Mouse (Mus musculus): Measurements from ENCODE around the gene Sgms1. TPM values are rescaled to one million over a fixed set of nuclear protein-coding genes. Genes with fewer than 3 reads are reported as not detected.

Sgms1 gene
- polyA plus RNA-seq (2015; fragmentation: Nextera tagmentation; extraction: Ambion mirVana): 14.5 and 15.7 TPM in 2 replicates

- peak within 1 kb of the TSS; percentile 93 for H3K27ac ChIP-seq (replicated peaks)
- WGBS: 2% methylated on average over 61 of the region's 68 CpGs
- peak within 1 kb of the TSS; percentile 89 for H3K4me2 ChIP-seq (replicated peaks)
- no peaks in the 10 kb centered on the region for H3K36me3 ChIP-seq
- peak within 1 kb of the TSS; percentile 96 for H3K4me3 ChIP-seq
- H3K4me1 ChIP-seq: peaks cover 23% of the 10 kb centered on the region
- ATAC-seq (replicated peaks): peak; percentile 96
- H3K27me3 ChIP-seq: no peaks in the 10 kb centered on the region
- H3K9ac ChIP-seq (replicated peaks): peak within 1 kb of the TSS; percentile 75
- no peaks in the 10 kb centered on the region for H3K9me3 ChIP-seq
Observed at GRCm38 (mm10) chr19:32389001-32389871, at the start of gene Sgms1. Gene Sgms1, minus strand, starts transcription at chr19:32389714.

- Histone ChIP-seq H3K36me3 (no peaks in the 10 kb centered on the region), H3K27ac (replicated peaks) (no peak overlapping the region), H3K9ac (replicated peaks) (no peak overlapping the region), H3K27me3 (no peaks in the 10 kb centered on the region), H3K4me3 (no peak overlapping the region), H3K4me2 (replicated peaks) (no peak overlapping the region), H3K9me3 (no peaks in the 10 kb centered on the region), H3K4me1 (no peaks in the 10 kb centered on the region)
- no peak for ATAC-seq (replicated peaks)
- WGBS: 84% methylated on average over 3 of the region's 3 CpGs
Observed at GRCm38 (mm10) chr19:32425856-32426255, 36.3 kb upstream of the Sgms1 start.

GRCm38 (mm10) chr19:32424706-32425105, 35.2 kb upstream of the Sgms1 start:
- H3K4me3 ChIP-seq: no peak overlapping the region
- no peak overlapping the region for H3K4me2 ChIP-seq (replicated peaks)
- H3K9ac ChIP-seq (replicated peaks): no peak overlapping the region
- no peak overlapping the region for H3K27ac ChIP-seq (replicated peaks)
- no peaks in the 10 kb centered on the region for H3K36me3 ChIP-seq
- no peak for ATAC-seq (replicated peaks)
- no peaks in the 10 kb centered on the region for H3K9me3 ChIP-seq
- 79% methylated on average over 3 of the region's 3 CpGs for WGBS
- no peaks in the 10 kb centered on the region for H3K4me1 ChIP-seq
- H3K27me3 ChIP-seq: no peaks in the 10 kb centered on the region

- Histone ChIP-seq H3K9me3 (no peaks in the 10 kb centered on the region), H3K4me1 (no peaks in the 10 kb centered on the region), H3K27ac (replicated peaks) (no peak overlapping the region), H3K4me3 (no peak overlapping the region), H3K4me2 (replicated peaks) (no peak overlapping the region), H3K27me3 (no peaks in the 10 kb centered on the region), H3K36me3 (no peaks in the 10 kb centered on the region), H3K9ac (replicated peaks) (no peak overlapping the region)
- WGBS: 79% methylated on average over 3 of the region's 3 CpGs
- no peak for ATAC-seq (replicated peaks)
Observed at GRCm38 (mm10) chr19:32419069-32419468, 29.6 kb upstream of the Sgms1 start.

GRCm38 (mm10) chr19:32416692-32417317, 27.3 kb upstream of the Sgms1 start:
- H3K4me3 ChIP-seq: no peak overlapping the region
- H3K27ac ChIP-seq (replicated peaks): no peak overlapping the region
- H3K36me3 ChIP-seq: no peaks in the 10 kb centered on the region
- no peaks in the 10 kb centered on the region for H3K9me3 ChIP-seq
- H3K9ac ChIP-seq (replicated peaks): no peak overlapping the region
- no peak for ATAC-seq (replicated peaks)
- H3K4me1 ChIP-seq: no peaks in the 10 kb centered on the region
- WGBS: 90% methylated on average over 7 of the region's 7 CpGs
- H3K4me2 ChIP-seq (replicated peaks): no peak overlapping the region
- H3K27me3 ChIP-seq: no peaks in the 10 kb centered on the region

- Histone ChIP-seq H3K27me3 (no peaks in the 10 kb centered on the region), H3K9me3 (no peaks in the 10 kb centered on the region), H3K36me3 (no peaks in the 10 kb centered on the region), H3K9ac (replicated peaks) (no peak overlapping the region), H3K4me2 (replicated peaks) (no peak overlapping the region), H3K4me3 (no peak overlapping the region), H3K4me1 (no peaks in the 10 kb centered on the region), H3K27ac (replicated peaks) (no peak overlapping the region)
- 85% methylated on average over 8 of the region's 8 CpGs for WGBS
- ATAC-seq (replicated peaks): no peak
Observed at GRCm38 (mm10) chr19:32409603-32410360, 20.3 kb upstream of the Sgms1 start.

GRCm38 (mm10) chr19:32406717-32407116, 17.2 kb upstream of the Sgms1 start:
- Histone ChIP-seq H3K4me3 (no peak overlapping the region), H3K9ac (replicated peaks) (no peak overlapping the region), H3K4me1 (no peaks in the 10 kb centered on the region), H3K4me2 (replicated peaks) (no peak overlapping the region), H3K9me3 (no peaks in the 10 kb centered on the region), H3K36me3 (no peaks in the 10 kb centered on the region), H3K27ac (replicated peaks) (no peak overlapping the region), H3K27me3 (no peaks in the 10 kb centered on the region)
- 76% methylated on average over 7 of the region's 7 CpGs for WGBS
- no peak for ATAC-seq (replicated peaks)

- Histone ChIP-seq H3K9me3 (no peaks in the 10 kb centered on the region), H3K4me2 (replicated peaks) (no peak overlapping the region), H3K36me3 (no peaks in the 10 kb centered on the region), H3K9ac (replicated peaks) (no peak overlapping the region), H3K27me3 (no peaks in the 10 kb centered on the region), H3K4me1 (no peaks in the 10 kb centered on the region), H3K4me3 (no peak overlapping the region), H3K27ac (replicated peaks) (no peak overlapping the region)
- no peak for ATAC-seq (replicated peaks)
- WGBS: 91% methylated on average over 4 of the region's 5 CpGs
Observed at GRCm38 (mm10) chr19:32404386-32404785, 14.9 kb upstream of the Sgms1 start.

GRCm38 (mm10) chr19:32403834-32404233, 14.3 kb upstream of the Sgms1 start:
- Histone ChIP-seq H3K4me1 (no peaks in the 10 kb centered on the region), H3K27me3 (no peaks in the 10 kb centered on the region), H3K4me3 (no peak overlapping the region), H3K9me3 (no peaks in the 10 kb centered on the region), H3K9ac (replicated peaks) (no peak overlapping the region), H3K27ac (replicated peaks) (no peak overlapping the region), H3K36me3 (no peaks in the 10 kb centered on the region), H3K4me2 (replicated peaks) (no peak overlapping the region)
- ATAC-seq (replicated peaks): no peak
- WGBS: 87% methylated on average over 5 of the region's 5 CpGs

GRCm38 (mm10) chr19:32398491-32398890, 9.0 kb upstream of the Sgms1 start:
- H3K9me3 ChIP-seq: no peaks in the 10 kb centered on the region
- no peak overlapping the region for H3K4me3 ChIP-seq
- H3K4me1 ChIP-seq: no peaks in the 10 kb centered on the region
- no peak overlapping the region for H3K9ac ChIP-seq (replicated peaks)
- ATAC-seq (replicated peaks): no peak
- WGBS: 86% methylated on average over 5 of the region's 5 CpGs
- H3K4me2 ChIP-seq (replicated peaks): no peak overlapping the region
- no peaks in the 10 kb centered on the region for H3K36me3 ChIP-seq
- H3K27ac ChIP-seq (replicated peaks): no peak overlapping the region
- H3K27me3 ChIP-seq: no peaks in the 10 kb centered on the region

GRCm38 (mm10) chr19:32396303-32396702, 6.8 kb upstream of the Sgms1 start:
- no peaks in the 10 kb centered on the region for H3K27me3 ChIP-seq
- H3K4me1 ChIP-seq: no peaks in the 10 kb centered on the region
- no peak for ATAC-seq (replicated peaks)
- no peak overlapping the region for H3K4me3 ChIP-seq
- WGBS: 89% methylated on average over 6 of the region's 6 CpGs
- no peaks in the 10 kb centered on the region for H3K36me3 ChIP-seq
- H3K4me2 ChIP-seq (replicated peaks): no peak overlapping the region
- H3K9me3 ChIP-seq: no peaks in the 10 kb centered on the region
- no peak overlapping the region for H3K9ac ChIP-seq (replicated peaks)
- no peak overlapping the region for H3K27ac ChIP-seq (replicated peaks)

- Histone ChIP-seq H3K36me3 (no peaks in the 10 kb centered on the region), H3K9me3 (no peaks in the 10 kb centered on the region), H3K4me1 (peaks cover 5% of the 10 kb centered on the region), H3K4me2 (replicated peaks) (no peak overlapping the region), H3K27me3 (no peaks in the 10 kb centered on the region), H3K27ac (replicated peaks) (no peak overlapping the region), H3K9ac (replicated peaks) (no peak overlapping the region), H3K4me3 (no peak overlapping the region)
- WGBS: 92% methylated on average over 13 of the region's 13 CpGs
- no peak for ATAC-seq (replicated peaks)
Observed at GRCm38 (mm10) chr19:32394825-32395224, 5.3 kb upstream of the Sgms1 start.

Data from forebrain, embryonic 15.5 days (tissue).